Mouse (Mus musculus): ENCODE data around the gene Kyat3. TPM values are rescaled to one million over a fixed set of nuclear protein-coding genes. Genes with fewer than 3 reads are reported as not detected.

Kyat3 gene
- polyA plus RNA-seq (2017; shearing (Covaris generic)) = 1 to 10 TPM; 3.3 to 3.5 TPM

DNA sequence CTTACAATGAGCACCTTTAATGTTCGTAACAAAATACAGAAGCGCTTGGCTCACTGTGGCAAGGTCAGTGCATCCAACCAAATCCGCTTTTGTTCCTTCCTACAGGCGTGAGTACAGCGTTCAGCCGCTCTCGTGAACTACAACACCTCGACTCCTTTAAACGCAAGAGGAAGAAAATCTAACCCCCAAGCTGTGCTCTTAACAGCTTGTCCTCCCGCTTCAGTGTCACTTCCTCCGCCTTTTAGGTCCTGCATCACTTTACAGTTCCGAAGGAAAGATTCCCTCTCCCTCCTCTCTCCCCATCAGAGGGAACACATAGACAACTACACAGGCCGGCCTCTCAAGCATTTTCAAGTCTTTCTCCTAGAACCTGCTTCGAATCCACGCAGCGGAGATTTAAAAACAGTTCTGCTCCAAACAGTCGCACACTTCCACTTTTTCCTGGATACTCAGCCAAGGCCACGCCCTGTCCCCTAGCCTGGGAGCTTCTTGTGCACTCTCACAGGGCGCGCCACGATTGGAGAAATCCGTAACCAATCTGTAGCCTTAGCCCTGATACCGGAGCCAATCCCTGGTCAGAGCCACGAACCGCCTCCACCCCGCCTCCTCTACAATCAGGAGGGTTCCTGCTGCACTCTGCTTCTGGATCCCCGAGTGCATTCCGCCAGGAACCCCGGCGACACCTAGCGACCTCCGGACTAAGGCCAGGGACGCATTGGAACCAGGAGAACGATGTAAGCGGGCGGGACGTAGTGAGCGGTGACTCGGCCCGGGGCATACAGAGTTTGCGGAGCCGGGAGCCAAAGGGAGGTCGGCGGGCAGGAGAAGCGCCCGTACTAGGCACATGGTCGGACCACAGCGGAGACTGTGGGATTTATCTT is at the start of gene Kyat3:
Gene Kyat3, plus strand, starts transcription at position 610 of the 881 bp plus-strand sequence.

GRCm38 (mm10) chr3:142764995-142765777 is 64.3 kb downstream of the Kyat3 start, which contains the start of gene Gtf2b:
Gene Gtf2b (plus strand): TSS chr3:142765045.

Other genes starting within 250 kb of the Kyat3 start
- gene Gbp5, start 207.1 kb upstream of the Kyat3 start, polyA plus RNA-seq (2017; shearing (Covaris generic)) = 10 to 100 TPM; 25.6 to 45.4 TPM
- gene Gbp7, start 170.7 kb upstream of the Kyat3 start, polyA plus RNA-seq (2017; shearing (Covaris generic)) = 100 to 1,000 TPM; 140 to 335 TPM
- 100 to 1,000 TPM in 1 of 2 experiments, 10 to 100 TPM in 1; 50.2 to 191 TPM for gene Gbp3, start 141.0 kb upstream of the Kyat3 start, polyA plus RNA-seq (2017; shearing (Covaris generic))
- gene Gbp2b, start 106.2 kb upstream of the Kyat3 start, polyA plus RNA-seq (2017; shearing (Covaris generic)) = 10 to 100 TPM in 1 of 2 experiments, 1 to 10 TPM in 1; 3.0 to 25.8 TPM
- 100 to 1,000 TPM in 1 of 2 experiments, 10 to 100 TPM in 1; 96.9 to 159 TPM for gene Gbp2, start 80.4 kb upstream of the Kyat3 start, polyA plus RNA-seq (2017; shearing (Covaris generic))
- 10 to 100 TPM; 76.0 to 86.5 TPM for gene Gtf2b, start 64.0 kb downstream of the Kyat3 start, polyA plus RNA-seq (2017; shearing (Covaris generic))
- gene Pkn2, start 181.0 kb downstream of the Kyat3 start, polyA plus RNA-seq (2017; shearing (Covaris generic)) = 10 to 100 TPM; 50.0 to 56.5 TPM

Data from activated CD4-positive, CD25-positive, alpha-beta regulatory T cell (primary cell).